Mouse (Mus musculus): ENCODE measurements around the gene Plekha7.

DNA sequence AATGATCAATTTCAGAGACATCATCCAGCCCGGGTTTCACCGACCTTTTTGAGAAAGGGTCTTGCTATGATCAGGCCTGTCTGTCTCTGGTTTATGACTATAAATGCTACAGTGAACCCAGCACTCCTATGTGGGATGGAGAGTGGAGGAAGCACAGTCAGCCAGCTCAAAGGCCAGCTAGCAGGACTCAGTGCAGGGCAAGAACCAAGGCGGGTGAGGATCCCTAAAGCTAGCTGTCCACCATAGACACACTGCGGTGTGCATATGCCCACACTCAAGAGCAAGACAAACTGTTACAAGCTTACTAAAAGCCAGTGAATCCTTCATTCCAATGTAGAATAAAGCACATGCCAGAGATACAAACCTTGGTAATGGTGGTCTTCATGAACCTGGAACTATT, 21.7 kb upstream of the Plekha7 start:
- TF ChIP-seq GATA1 (IDR thresholded peaks at IDR 0.05; ENCODE audit: borderline replicate concordance, low read length) = no peak
- no peak for TF ChIP-seq FLI1 (IDR thresholded peaks at IDR 0.05; ENCODE audit: low read length)
